Mouse (Mus musculus) intestine, embryonic 14.5 days (tissue): Measurements from ENCODE around the gene Chmp1a. TPM values are rescaled to one million over a fixed set of nuclear protein-coding genes. Genes with fewer than 3 reads are reported as not detected.
A peak's percentile ranks its signal among the peaks of the same experiment; 100 is the strongest.

Source experiments
- ATAC-seq: fragments of 200-750 bp; cut with Nextera tagmentation; replicated peaks from 2 replicates; pipeline ENCODE4 v1.8.0; 2017; ENCODE audit warnings: low read depth, moderate number of reproducible peaks, moderate TSS enrichment, moderate library complexity; ENCODE audit not compliant: low FRiP score, low TSS enrichment
- DNase-seq: peaks from one replicate; pipeline ENCODE4 v3.0.0-alpha.2; 2018; ENCODE audit warnings: low spot score
- H3K27ac ChIP-seq: fragments of 300-500 bp; sonication (generic); 2 replicates; pipeline ENCODE4 v1.5.1; 2014; ENCODE audit warnings: low read depth, mild to moderate bottlenecking, control low read depth
- H3K27me3 ChIP-seq: fragments of 300-500 bp; sonication (generic); replicated peaks from 2 replicates; pipeline ENCODE4 v1.6.1; 2014; ENCODE audit warnings: low read length, control low read depth; ENCODE audit not compliant: control insufficient read depth, insufficient read depth
- H3K36me3 ChIP-seq: fragments of 300-500 bp; sonication (generic); 2 replicates; pipeline ENCODE4 v1.6.1; 2014; ENCODE audit warnings: low read length, control low read depth; ENCODE audit not compliant: control insufficient read depth, insufficient read depth
- H3K4me1 ChIP-seq: fragments of 300-500 bp; sonication (generic); replicated peaks from 2 replicates; pipeline ENCODE4 v1.6.1; 2014; ENCODE audit warnings: low read length, control low read depth, mixed read lengths; ENCODE audit not compliant: control insufficient read depth, insufficient read depth
- H3K4me2 ChIP-seq: fragments of 300-500 bp; sonication (generic); 2 replicates; pipeline ENCODE4 v1.6.1; 2014; ENCODE audit warnings: low read length
- H3K4me3 ChIP-seq: fragments of 300-500 bp; sonication (generic); 2 replicates; pipeline ENCODE4 v1.5.1; 2014; ENCODE audit warnings: low read depth, low read length, control low read depth, mixed read lengths
- H3K9ac ChIP-seq: fragments of 300-500 bp; sonication (generic); 2 replicates; pipeline ENCODE4 v1.6.1; 2014; ENCODE audit warnings: mild to moderate bottlenecking, low read length
- H3K9me3 ChIP-seq: fragments of 300-500 bp; sonication (generic); 2 replicates; pipeline ENCODE4 v1.6.1; 2016; ENCODE audit warnings: low read length, control low read depth; ENCODE audit not compliant: control insufficient read depth
- WGBS: fragments of 180-500 bp; shearing (Covaris S2); extraction: QIAGEN DNeasy Blood & Tissue Kit; methylation state at CpG from one replicate; pipeline ENCODE4 v1.1.7; 2014; 5-methylcytosine and 5-hydroxymethylcytosine counted together
- polyA plus RNA-seq: library from polyadenylated mRNA; unstranded; fragments of >200 nt; fragmentation: Nextera tagmentation; extraction: Ambion mirVana; gene quantifications from 2 replicates; pipeline ENCODE4 v1.2.1, GENCODE M21; 2014

The Chmp1a gene
- polyA plus RNA-seq, 1 experiment from 2014 or later = 110 TPM

DNA sequence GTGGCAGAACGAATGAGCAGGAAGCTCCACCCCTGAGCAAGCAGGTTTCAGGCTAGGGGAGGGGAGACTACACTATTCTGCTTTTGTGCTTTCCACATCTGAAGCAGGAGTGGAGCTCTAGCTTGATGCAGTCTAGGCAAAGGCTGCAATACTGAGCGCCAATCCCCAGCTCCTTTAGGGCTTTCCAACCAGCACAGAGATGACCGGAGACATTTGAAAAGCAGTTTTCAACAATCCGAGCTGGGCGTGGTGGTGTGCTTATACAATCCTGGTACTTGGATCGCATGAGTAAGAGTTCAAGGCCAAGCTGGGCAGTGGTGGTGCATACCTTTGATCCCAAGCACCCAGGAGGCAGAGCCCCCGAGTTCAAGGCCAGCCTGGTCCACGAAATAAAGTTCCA is 20.7 kb downstream of the Chmp1a start:
- DNase-seq (peak; percentile 54), ATAC-seq (no peak)
- no peak overlapping the region for H3K27ac ChIP-seq
- H3K4me2 ChIP-seq = no peak overlapping the region
- 57% methylated on average over 7 of the region's 8 CpGs for WGBS
- no peaks in the 10 kb centered on the region for H3K36me3 ChIP-seq
- H3K9me3 ChIP-seq = no peaks in the 10 kb centered on the region
- no peak overlapping the region for H3K4me3 ChIP-seq
- H3K4me1 ChIP-seq = no peaks in the 10 kb centered on the region
- no peaks in the 10 kb centered on the region for H3K27me3 ChIP-seq
- no peak overlapping the region for H3K9ac ChIP-seq

GRCm38 (mm10) chr8:123190678-123191077 is 21.9 kb downstream of the Chmp1a start:
- H3K9ac ChIP-seq = 0 out of 2 replicates have a peak overlapping the region, but pooled peaks have one; percentile 22
- DNase-seq (peak; percentile 90), ATAC-seq (no peak; the same call in 1 of the 2 replicates)
- no peak overlapping the region for H3K4me3 ChIP-seq
- H3K36me3 ChIP-seq = no peaks in the 10 kb centered on the region
- H3K27me3 ChIP-seq = no peaks in the 10 kb centered on the region
- H3K4me1 ChIP-seq = peaks cover 9% of the 10 kb centered on the region
- 3% methylated on average over 9 of the region's 9 CpGs for WGBS
- no peaks in the 10 kb centered on the region for H3K9me3 ChIP-seq
- peak overlapping the region; percentile 12; the same call in 1 of the 2 replicates for H3K4me2 ChIP-seq
- H3K27ac ChIP-seq = no peak overlapping the region

DNA sequence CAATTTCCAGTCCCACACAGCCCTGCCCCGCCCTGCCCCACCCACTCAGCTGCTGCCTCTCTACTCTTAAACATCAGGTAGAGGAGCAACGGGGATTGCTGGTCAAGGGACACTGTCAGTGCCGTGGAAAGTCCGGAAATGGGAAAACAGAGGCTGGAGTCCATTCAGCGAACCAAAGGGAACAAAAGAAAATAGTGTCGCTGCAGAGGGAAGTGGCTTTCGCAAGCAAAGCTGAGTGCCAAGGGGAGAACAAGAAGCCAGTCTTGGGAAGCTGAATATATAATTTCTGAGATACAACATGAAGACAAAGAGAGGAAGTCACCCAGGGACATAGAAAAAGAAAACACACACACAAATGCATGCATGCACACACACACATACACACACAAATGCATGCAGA is 23.7 kb downstream of the Chmp1a start:
- WGBS = 72% methylated on average over 7 of the region's 7 CpGs

DNA sequence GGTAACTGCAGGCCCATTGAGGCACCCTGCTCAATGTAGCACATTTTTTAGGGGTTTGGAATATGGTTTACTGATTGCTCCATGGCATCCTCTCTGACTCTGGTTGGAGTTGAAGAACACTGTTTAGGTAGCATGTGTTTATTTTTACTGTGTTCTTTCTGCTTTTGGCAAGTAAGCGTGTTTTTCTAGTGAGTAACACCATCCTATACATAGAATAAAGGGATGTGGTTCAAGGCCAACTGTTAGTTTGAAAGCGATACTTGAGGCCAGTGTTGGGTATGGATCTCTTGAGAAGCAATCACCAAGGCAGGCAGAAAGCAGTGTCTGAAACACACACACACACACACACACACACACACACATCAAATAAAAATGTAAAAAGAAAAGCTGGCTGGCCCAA is 24.6 kb downstream of the Chmp1a start:
- Histone ChIP-seq H3K4me1 (peaks cover 11% of the 10 kb centered on the region), H3K27me3 (no peaks in the 10 kb centered on the region), H3K27ac (no peak overlapping the region), H3K4me3 (no peak overlapping the region), H3K36me3 (no peaks in the 10 kb centered on the region), H3K9ac (no peak overlapping the region), H3K9me3 (no peaks in the 10 kb centered on the region), H3K4me2 (no peak overlapping the region)
- 89% methylated on average over 2 of the region's 2 CpGs for WGBS
- ATAC-seq = no peak
- no peak for DNase-seq

More for the DNA sequence above, 23.7 kb downstream of the Chmp1a start:
- H3K36me3 ChIP-seq = no peaks in the 10 kb centered on the region
- peaks cover 11% of the 10 kb centered on the region for H3K4me1 ChIP-seq
- no peak overlapping the region for H3K27ac ChIP-seq
- no peaks in the 10 kb centered on the region for H3K27me3 ChIP-seq
- H3K9me3 ChIP-seq = no peaks in the 10 kb centered on the region
- H3K4me3 ChIP-seq = no peak overlapping the region
- H3K9ac ChIP-seq = no peak overlapping the region
- no peak overlapping the region for H3K4me2 ChIP-seq
- ATAC-seq = no peak
- DNase-seq = no peak

- Histone ChIP-seq H3K27ac (peak within 1 kb of the TSS; percentile 43; the same call in 1 of the 2 replicates), H3K9ac (peak within 1 kb of the TSS; percentile 32; the same call in 1 of the 2 replicates), H3K4me3 (no peak within 1 kb of the TSS), H3K4me2 (no peak within 1 kb of the TSS), H3K9me3 (no peaks in the 10 kb centered on the region), H3K36me3 (no peaks in the 10 kb centered on the region), H3K4me1 (peaks cover 11% of the 10 kb centered on the region), H3K27me3 (no peaks in the 10 kb centered on the region)
- ATAC-seq = 0 out of 2 replicates have a peak, but pooled peaks have one; percentile 10
- peak; percentile 55 for DNase-seq
- WGBS = 20% methylated on average over 19 of the region's 19 CpGs
Measured at GRCm38 (mm10) chr8:123185566-123186409, 26.8 kb downstream of the Chmp1a start, which contains the start of gene Dpep1. Dpep1 (plus strand) TSS chr8:123186242.

GRCm38 (mm10) chr8:123181391-123181790 is 31.2 kb downstream of the Chmp1a start:
- Histone ChIP-seq H3K27me3 (no peaks in the 10 kb centered on the region), H3K27ac (no peak overlapping the region), H3K4me1 (peaks cover 10% of the 10 kb centered on the region), H3K36me3 (no peaks in the 10 kb centered on the region), H3K4me2 (no peak overlapping the region), H3K4me3 (no peak overlapping the region), H3K9ac (no peak overlapping the region), H3K9me3 (no peaks in the 10 kb centered on the region)
- 53% methylated on average over 3 of the region's 3 CpGs for WGBS
- no peak for ATAC-seq
- no peak for DNase-seq

DNA sequence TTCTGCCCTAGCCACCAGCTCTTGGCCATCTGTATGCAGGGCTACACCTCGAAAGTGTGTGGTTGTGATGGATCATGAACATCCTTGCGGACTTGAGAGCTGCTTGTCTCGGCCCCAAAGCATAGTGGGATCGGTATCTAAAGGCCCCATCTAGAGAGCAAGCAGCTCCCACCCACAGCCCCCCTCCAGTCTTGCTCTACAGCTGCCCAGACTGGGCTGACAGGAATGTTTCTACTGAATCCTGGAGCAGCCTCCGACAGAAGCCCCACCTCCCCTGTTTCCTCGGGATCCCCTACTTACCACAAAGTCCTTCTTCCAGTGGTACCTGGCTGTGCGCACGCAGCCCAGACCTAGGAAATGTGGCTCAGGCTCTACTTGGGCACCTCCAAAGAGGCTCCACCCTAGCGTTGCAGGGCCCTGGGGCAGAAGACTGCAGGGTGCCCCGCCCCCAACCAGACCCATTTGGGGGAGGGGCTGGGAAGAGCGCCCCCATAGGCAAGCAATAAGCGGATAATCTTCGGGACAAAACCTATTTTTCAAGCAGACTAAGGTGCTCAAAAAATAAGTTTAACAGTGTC is 54.6 kb downstream of the Chmp1a start, which contains the start of gene Sult5a1:
Gene Sult5a1, minus strand, starts transcription at position 428 of the 578 bp plus-strand sequence.
- WGBS = 20% methylated on average over 13 of the region's 13 CpGs

GRCm38 (mm10) chr8:123156070-123156773 is 56.3 kb downstream of the Chmp1a start:
- Histone ChIP-seq H3K4me1 (peaks cover 22% of the 10 kb centered on the region), H3K27me3 (no peaks in the 10 kb centered on the region), H3K27ac (no peak overlapping the region), H3K9ac (no peak overlapping the region), H3K36me3 (no peaks in the 10 kb centered on the region), H3K4me3 (no peak overlapping the region), H3K4me2 (no peak overlapping the region), H3K9me3 (no peaks in the 10 kb centered on the region)
- 60% methylated on average over 9 of the region's 9 CpGs for WGBS
- DNase-seq (no peak), ATAC-seq (0 out of 2 replicates have a peak, but pooled peaks have one; percentile 48)

More for the DNA sequence above, 54.6 kb downstream of the Chmp1a start, which contains the start of gene Sult5a1:
- H3K4me1 ChIP-seq = peaks cover 20% of the 10 kb centered on the region; the same call in 1 of the 2 replicates
- no peaks in the 10 kb centered on the region for H3K9me3 ChIP-seq
- H3K27me3 ChIP-seq = no peaks in the 10 kb centered on the region
- no peak within 1 kb of the TSS; the same call in 1 of the 2 replicates for H3K27ac ChIP-seq
- H3K36me3 ChIP-seq = no peaks in the 10 kb centered on the region
- DNase-seq = peak; percentile 65
- H3K4me3 ChIP-seq = peak within 1 kb of the TSS; percentile 16
- 0 out of 2 replicates have a peak within 1 kb of the TSS, but pooled peaks have one; percentile 22 for H3K9ac ChIP-seq
- H3K4me2 ChIP-seq = peak within 1 kb of the TSS; percentile 39
- peak; percentile 67; the same call in 1 of the 2 replicates for ATAC-seq
